9 mouse cellular contexts compared by ENCODE assay signal in genomic region chr11:80477341-80478199, GRCm38 (mm10). TPM values are rescaled to one million over a fixed set of nuclear protein-coding genes. Genes with fewer than 3 reads are reported as not detected.
DNase-seq lines count a peak whose midpoint lies in the region; ATAC-seq lines count a peak whose summit lies in the region.
"Had no signal": no experiment of that assay in that cellular context is flagged by ENCODE, and none has a peak within 500 bp of the region (broad histone marks: within the 10 kb centered on the region; RNA-seq: fewer than 3 reads in every experiment).

No protein-coding gene starts in this region.

- H3K4me3 ChIP-seq in heart, embryonic 13.5 days = peak overlapping the region; percentile 81
- peak overlapping the region; percentile 64 for H3K4me3 ChIP-seq in embryonic facial prominence, embryonic 15.5 days (replicated peaks)
- H3K4me3 ChIP-seq in megakaryocyte, embryonic 14.5 days (replicated peaks) = peak overlapping the region; percentile 94

- H3K36me3 ChIP-seq in heart, embryonic 13.5 days = peaks cover 24% of the 10 kb centered on the region
- peaks cover 15% of the 10 kb centered on the region; the same call in 1 of the 2 replicates for H3K36me3 ChIP-seq in embryonic facial prominence, embryonic 15.5 days
- peaks cover 47% of the 10 kb centered on the region for H3K36me3 ChIP-seq in megakaryocyte, embryonic 14.5 days (replicated peaks; ENCODE audit: low read length)

- H3K27me3 ChIP-seq in heart, embryonic 13.5 days (replicated peaks) = peaks cover 17% of the 10 kb centered on the region
- H3K27me3 ChIP-seq in embryonic facial prominence, embryonic 15.5 days = 0 out of 2 replicates have a peak, but pooled peaks cover 6% of the 10 kb centered on the region
- H3K27me3 ChIP-seq in megakaryocyte, embryonic 14.5 days (replicated peaks) = peaks cover 32% of the 10 kb centered on the region

- peaks cover 21% of the 10 kb centered on the region for H3K4me1 ChIP-seq in heart, embryonic 13.5 days
- peaks cover 35% of the 10 kb centered on the region for H3K4me1 ChIP-seq in embryonic facial prominence, embryonic 15.5 days
- peaks cover 60% of the 10 kb centered on the region for H3K4me1 ChIP-seq in megakaryocyte, embryonic 14.5 days

- H3K9me3 ChIP-seq in heart, embryonic 13.5 days = no peaks in the 10 kb centered on the region
- H3K9me3 ChIP-seq in embryonic facial prominence, embryonic 15.5 days (replicated peaks) = no peaks in the 10 kb centered on the region
- no peaks in the 10 kb centered on the region for H3K9me3 ChIP-seq in megakaryocyte, embryonic 14.5 days

- DNase-seq in heart, adult 9 months (ENCODE audit: low spot score in 2 of 2) = no peak
- DNase-seq in ZHBTc4 (ENCODE audit: low read depth, low spot score) = peak; percentile 46
- peak; percentile 17 for DNase-seq in kidney, adult 11 months
- peak; percentile 47 to 54 for DNase-seq in thymus, postnatal 36 days
- no peak for DNase-seq in adipocyte (ENCODE audit: low spot score)

- peak overlapping the region; percentile 86 for H3K9ac ChIP-seq in heart, embryonic 13.5 days
- peak overlapping the region; percentile 54 for H3K9ac ChIP-seq in embryonic facial prominence, embryonic 15.5 days

- ATAC-seq in heart, embryonic 13.5 days (ENCODE audit: extremely low read depth, insufficient number of reproducible peaks, low FRiP score, low TSS enrichment) = no peak
- peak; percentile 4; the same call in 1 of the 2 replicates for ATAC-seq in embryonic facial prominence, embryonic 15.5 days (ENCODE audit: insufficient number of reproducible peaks, low FRiP score, low TSS enrichment, low read depth)

- peak overlapping the region; percentile 59 for H3K27ac ChIP-seq in heart, embryonic 13.5 days (replicated peaks)
- peak overlapping the region; percentile 83 for H3K27ac ChIP-seq in embryonic facial prominence, embryonic 15.5 days (replicated peaks)
- H3K27ac ChIP-seq: macrophage had no signal

- 10% methylated on average over 55 of the region's 55 CpGs for WGBS in heart, embryonic 13.5 days
- WGBS in embryonic facial prominence, embryonic 15.5 days = 11% methylated on average over 51 of the region's 55 CpGs

- peak overlapping the region; percentile 100 for H3K4me2 ChIP-seq in heart, embryonic 13.5 days
- H3K4me2 ChIP-seq in embryonic facial prominence, embryonic 15.5 days (replicated peaks) = peak overlapping the region; percentile 98

RNA-seq across cellular contexts. Expression of gene Cdk5r1, which starts 0.7 kb away (rescaled TPM):
- polyA plus RNA-seq in heart, embryonic 13.5 days (2015; fragmentation: Nextera tagmentation; extraction: Ambion mirVana) = 0.36 and 0.59 TPM in 2 replicates
- polyA plus RNA-seq in embryonic facial prominence, embryonic 15.5 days (2015; fragmentation: Nextera tagmentation; extraction: Ambion mirVana) = 4.5 and 5.3 TPM in 2 replicates
- polyA plus RNA-seq in megakaryocyte, embryonic 14.5 days (2012; ENCODE audit: insufficient read depth, low replicate concordance) = 0.84 and 2.5 TPM in 2 replicates

RNA-seq across cellular contexts. Expression of gene Psmd11, which starts 49.2 kb away (rescaled TPM):
- polyA plus RNA-seq in heart, embryonic 13.5 days (2015; fragmentation: Nextera tagmentation; extraction: Ambion mirVana) = 194 and 213 TPM in 2 replicates
- 293 and 308 TPM in 2 replicates for polyA plus RNA-seq in embryonic facial prominence, embryonic 15.5 days (2015; fragmentation: Nextera tagmentation; extraction: Ambion mirVana)
- polyA plus RNA-seq in megakaryocyte, embryonic 14.5 days (2012; ENCODE audit: insufficient read depth, low replicate concordance) = 11.2 and 54.6 TPM in 2 replicates

Comparison
In these comparisons a context has a peak if more than half of its experiments do, and no peak if none do; other contexts are left out.
1. DNase-seq: peak in ZHBTc4 (single experiment), kidney, adult 11 months (single experiment) and thymus, postnatal 36 days (2 of 2); none in heart, adult 9 months (0 of 2) and adipocyte (single experiment).
2. Peak in every context shown above with its lines, with median percentiles within 50 percentile points of each other: H3K4me3 ChIP-seq.